Mouse (Mus musculus) stomach, embryonic 14.5 days (tissue): ENCODE results near the gene Atp6v1f. TPM values are rescaled to one million over a fixed set of nuclear protein-coding genes. Genes with fewer than 3 reads are reported as not detected.

Experiments used
- ATAC-seq: fragments of 200-750 bp; cut with Nextera tagmentation; 2 replicates; pipeline ENCODE4 v1.8.0; 2017; ENCODE audit warnings: low read depth, moderate TSS enrichment; ENCODE audit not compliant: insufficient number of reproducible peaks, insufficient read depth, low FRiP score
- H3K27ac ChIP-seq: fragments of 300-500 bp; sonication (generic); 2 replicates; pipeline ENCODE4 v1.5.1; 2014; ENCODE audit warnings: mild to moderate bottlenecking, low read length, moderate library complexity, mixed read lengths
- H3K27me3 ChIP-seq: fragments of 300-500 bp; sonication (generic); 2 replicates; pipeline ENCODE4 v1.6.1; 2014; ENCODE audit warnings: low read length, control low read depth, mixed read lengths; ENCODE audit not compliant: control insufficient read depth, insufficient read depth
- H3K36me3 ChIP-seq: fragments of 300-500 bp; sonication (generic); 2 replicates; pipeline ENCODE4 v1.6.1; 2014; ENCODE audit warnings: mild to moderate bottlenecking, control low read depth, low read length, moderate library complexity, mixed read lengths; ENCODE audit not compliant: control insufficient read depth, insufficient read depth
- H3K4me1 ChIP-seq: fragments of 300-500 bp; sonication (generic); 2 replicates; pipeline ENCODE4 v1.6.1; 2014; ENCODE audit warnings: low read length, control low read depth, mixed read lengths; ENCODE audit not compliant: control insufficient read depth, insufficient read depth
- H3K4me2 ChIP-seq: fragments of 300-500 bp; sonication (generic); replicated peaks from 2 replicates; pipeline ENCODE4 v1.6.1; 2014; ENCODE audit warnings: low read depth, low read length, control low read depth
- H3K4me3 ChIP-seq: fragments of 300-500 bp; sonication (generic); 2 replicates; pipeline ENCODE4 v1.5.1; 2014; ENCODE audit warnings: low read depth, low read length, control low read depth
- H3K9ac ChIP-seq: fragments of 300-500 bp; sonication (generic); replicated peaks from 2 replicates; pipeline ENCODE4 v1.6.1; 2014; ENCODE audit warnings: low read depth, mild to moderate bottlenecking, control low read depth, low read length, moderate library complexity, mixed read lengths
- H3K9me3 ChIP-seq: fragments of 300-500 bp; sonication (generic); 2 replicates; pipeline ENCODE4 v1.6.1; 2016; ENCODE audit warnings: low read depth, low read length, control low read depth; ENCODE audit not compliant: control insufficient read depth
- WGBS: fragments of 180-500 bp; shearing (Covaris S2); extraction: QIAGEN DNeasy Blood & Tissue Kit; methylation state at CpG from one replicate; pipeline ENCODE4 v1.1.7; 2014; 5-methylcytosine and 5-hydroxymethylcytosine counted together
- polyA plus RNA-seq: library from polyadenylated mRNA; unstranded; fragments of >200 nt; fragmentation: Nextera tagmentation; extraction: Ambion mirVana; gene quantifications from 2 replicates; pipeline ENCODE4 v1.2.1, GENCODE M21; 2014

The Atp6v1f gene
- polyA plus RNA-seq, 1 experiment from 2014 or later = 266 TPM

DNA sequence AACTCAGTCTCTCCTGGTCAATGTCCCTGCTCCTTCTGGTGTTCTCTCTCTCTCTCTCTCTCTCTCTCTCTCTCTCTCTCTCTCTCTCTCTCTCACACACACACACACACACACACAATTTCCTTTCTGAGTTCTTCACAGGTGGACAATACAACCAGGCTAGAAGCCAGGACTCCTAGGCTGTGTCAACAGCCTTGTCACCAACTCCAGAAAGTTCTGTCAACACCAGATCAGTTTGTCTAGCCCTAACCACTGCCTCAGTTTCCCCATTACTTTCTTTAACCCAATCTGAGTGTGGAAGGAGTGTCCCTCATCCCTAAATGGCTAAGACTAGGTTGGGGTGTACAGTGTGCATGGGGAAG lies 34.9 kb upstream of the Atp6v1f start:
- no peak overlapping the region; the same call in 1 of the 2 replicates for H3K9ac ChIP-seq

GRCm38 (mm10) chr6:29433038-29433803 lies 34.3 kb upstream of the Atp6v1f start, which contains the start of gene Flnc:
Gene Flnc (plus strand): TSS chr6:29433256.
- peak within 1 kb of the TSS; percentile 95 for H3K27ac ChIP-seq
- peak within 1 kb of the TSS; percentile 73 for H3K4me3 ChIP-seq
- WGBS = 1% methylated on average over 69 of the region's 77 CpGs
- peak within 1 kb of the TSS; percentile 71 for H3K9ac ChIP-seq
- H3K9me3 ChIP-seq = no peaks in the 10 kb centered on the region
- peak within 1 kb of the TSS; percentile 75 for H3K4me2 ChIP-seq
- H3K27me3 ChIP-seq = peaks cover 3% of the 10 kb centered on the region; the same call in 1 of the 2 replicates
- ATAC-seq = peak; percentile 40
- H3K4me1 ChIP-seq = peaks cover 18% of the 10 kb centered on the region; the same call in 1 of the 2 replicates
- no peaks in the 10 kb centered on the region for H3K36me3 ChIP-seq

More for the DNA sequence above, 34.9 kb upstream of the Atp6v1f start:
- Histone ChIP-seq H3K4me1 (peaks cover 18% of the 10 kb centered on the region; the same call in 1 of the 2 replicates), H3K36me3 (no peaks in the 10 kb centered on the region), H3K4me3 (peak overlapping the region; percentile 73), H3K27ac (no peak overlapping the region; the same call in 1 of the 2 replicates), H3K27me3 (peaks cover 3% of the 10 kb centered on the region; the same call in 1 of the 2 replicates), H3K4me2 (peak overlapping the region; percentile 75), H3K9me3 (no peaks in the 10 kb centered on the region)
- ATAC-seq = no peak

- peaks cover 7% of the 10 kb centered on the region; the same call in 1 of the 2 replicates for H3K36me3 ChIP-seq
- H3K4me1 ChIP-seq = peaks cover 18% of the 10 kb centered on the region; the same call in 1 of the 2 replicates
- ATAC-seq = no peak
- peaks cover 3% of the 10 kb centered on the region; the same call in 1 of the 2 replicates for H3K27me3 ChIP-seq
- peak overlapping the region; percentile 95 for H3K27ac ChIP-seq
- peak overlapping the region; percentile 75 for H3K4me2 ChIP-seq
- no peaks in the 10 kb centered on the region for H3K9me3 ChIP-seq
- 4% methylated on average over 27 of the region's 27 CpGs for WGBS
- H3K9ac ChIP-seq = peak overlapping the region; percentile 71
- peak overlapping the region; percentile 73 for H3K4me3 ChIP-seq
These were observed 33.4 kb upstream of the Atp6v1f start for GRCm38 (mm10) chr6:29433804-29434795.

DNA sequence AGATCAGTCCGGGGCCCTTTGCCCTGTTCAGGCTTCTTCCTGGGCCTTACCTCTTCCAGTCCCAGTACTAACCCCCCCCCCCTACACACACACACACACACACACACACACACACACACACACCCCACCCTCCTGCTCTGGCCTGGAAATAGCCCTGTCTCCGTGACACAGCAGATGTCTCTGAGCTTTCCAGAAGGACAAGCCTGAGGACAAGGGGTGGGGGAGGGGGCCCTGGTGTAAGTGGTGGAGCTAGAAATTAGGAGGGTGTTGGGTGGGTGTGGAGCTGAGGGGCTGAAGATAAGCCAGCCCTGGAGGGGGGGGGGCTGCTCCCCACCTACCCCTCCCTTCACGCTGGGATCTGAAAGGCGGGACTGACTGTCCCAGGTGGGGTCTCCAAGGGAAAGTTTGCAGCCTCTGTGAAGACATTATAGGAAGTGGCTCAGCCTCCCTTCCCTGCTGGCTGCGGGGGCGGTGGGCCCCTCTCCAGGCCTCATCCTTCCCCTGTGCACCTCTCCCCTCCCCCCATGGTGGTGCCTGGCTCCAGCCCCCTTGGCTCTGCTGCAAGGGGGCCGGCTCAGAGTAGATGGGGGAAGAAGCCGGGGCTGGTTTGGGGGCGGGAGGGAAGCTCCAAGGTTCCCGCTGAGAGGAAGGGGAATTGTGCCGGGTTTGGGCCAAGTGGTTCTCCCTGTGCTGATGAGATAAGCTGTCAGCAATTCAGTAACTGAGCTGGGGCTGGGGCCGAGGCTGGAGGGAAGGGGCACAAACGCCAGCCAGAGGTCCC lies 32.4 kb upstream of the Atp6v1f start:
- H3K9ac ChIP-seq = peak overlapping the region; percentile 40; the same call in 1 of the 2 replicates
- peak overlapping the region; percentile 75 for H3K4me2 ChIP-seq
- H3K4me3 ChIP-seq = peak overlapping the region; percentile 73
- H3K4me1 ChIP-seq = peaks cover 18% of the 10 kb centered on the region; the same call in 1 of the 2 replicates
- H3K27ac ChIP-seq = peak overlapping the region; percentile 95
- WGBS = 4% methylated on average over 13 of the region's 13 CpGs
- peak; percentile 73 for ATAC-seq
- H3K27me3 ChIP-seq = peaks cover 3% of the 10 kb centered on the region; the same call in 1 of the 2 replicates
- H3K9me3 ChIP-seq = no peaks in the 10 kb centered on the region
- H3K36me3 ChIP-seq = peaks cover 14% of the 10 kb centered on the region

DNA sequence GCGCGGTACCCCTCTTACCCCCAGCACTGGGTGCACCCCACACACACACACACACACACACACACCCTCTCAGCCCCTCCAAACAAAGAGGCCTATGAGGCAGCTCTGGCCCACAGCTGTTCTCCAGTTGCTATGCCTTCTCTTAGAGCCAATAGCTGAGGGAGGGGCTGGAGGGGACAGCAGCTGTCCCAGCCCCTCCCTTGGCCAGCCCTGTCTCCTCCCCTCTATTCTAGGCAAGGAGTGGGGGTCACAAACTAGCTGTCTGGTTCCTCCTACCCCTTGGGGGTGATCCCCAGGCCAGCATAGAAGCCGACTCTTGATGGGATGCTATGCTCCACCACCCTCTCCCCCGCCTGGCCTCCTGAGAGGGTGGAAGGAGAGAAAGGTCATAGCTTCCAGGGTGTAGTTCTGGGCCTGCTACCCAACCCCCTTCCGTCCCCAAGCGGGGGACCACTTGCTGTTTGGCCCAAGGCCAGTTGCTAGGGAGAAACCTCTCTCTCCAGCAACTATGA lies 31.5 kb upstream of the Atp6v1f start:
- peaks cover 3% of the 10 kb centered on the region; the same call in 1 of the 2 replicates for H3K27me3 ChIP-seq
- peaks cover 18% of the 10 kb centered on the region; the same call in 1 of the 2 replicates for H3K4me1 ChIP-seq
- H3K4me3 ChIP-seq = peak overlapping the region; percentile 73
- H3K9ac ChIP-seq = 0 out of 2 replicates have a peak overlapping the region, but pooled peaks have one; percentile 40
- H3K36me3 ChIP-seq = peaks cover 19% of the 10 kb centered on the region
- no peaks in the 10 kb centered on the region for H3K9me3 ChIP-seq
- ATAC-seq = peak; percentile 48; the same call in 1 of the 2 replicates
- peak overlapping the region; percentile 75 for H3K4me2 ChIP-seq
- WGBS = 10% methylated on average over 5 of the region's 6 CpGs
- peak overlapping the region; percentile 95 for H3K27ac ChIP-seq

DNA sequence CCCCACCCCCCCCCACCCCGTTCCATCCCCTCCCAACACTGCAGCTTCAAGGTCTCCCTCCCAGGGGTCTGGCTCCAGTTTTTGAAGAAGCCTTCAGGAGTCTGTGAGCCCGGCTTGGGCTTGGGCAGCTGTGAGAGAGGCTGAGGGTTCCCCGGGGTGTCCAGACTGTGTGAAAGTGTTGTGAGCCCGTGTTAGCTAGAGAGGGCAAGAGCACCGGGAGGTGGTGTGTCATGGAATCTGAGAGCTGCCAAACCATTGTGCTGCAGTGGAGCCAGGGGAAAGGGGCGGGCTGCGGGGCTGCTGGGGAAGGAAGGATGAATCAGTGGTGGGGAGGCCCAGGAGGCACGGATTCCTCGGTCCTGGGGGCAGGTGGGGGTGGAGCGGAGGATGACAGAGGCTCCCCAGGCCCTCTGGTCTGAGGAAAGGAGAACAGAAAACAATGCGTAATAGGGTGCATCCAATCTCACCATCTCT lies 31.0 kb upstream of the Atp6v1f start:
- H3K9ac ChIP-seq = no peak overlapping the region
- WGBS = 7% methylated on average over 11 of the region's 11 CpGs
- H3K4me1 ChIP-seq = peaks cover 18% of the 10 kb centered on the region; the same call in 1 of the 2 replicates

DNA sequence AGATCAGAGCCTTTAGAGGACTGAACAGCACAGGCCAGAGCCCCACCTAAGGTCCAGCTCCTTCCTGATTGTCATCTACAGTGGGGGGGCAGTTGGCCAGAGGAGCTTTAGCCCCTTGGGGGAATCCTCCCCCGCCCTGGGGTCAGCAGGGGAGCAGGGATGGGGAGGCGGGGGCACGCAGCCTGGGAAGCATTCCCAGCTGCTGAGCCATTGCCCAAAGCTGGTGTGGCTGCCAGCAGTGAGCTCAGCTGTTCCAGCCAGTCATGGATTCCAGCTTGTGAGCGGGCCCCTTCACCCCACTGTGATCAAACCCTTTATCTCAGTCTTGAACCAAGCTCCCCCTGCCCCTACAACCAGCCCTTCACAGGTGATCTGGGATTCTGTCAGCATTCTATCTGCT lies 28.3 kb upstream of the Atp6v1f start:
- Histone ChIP-seq H3K9ac (no peak overlapping the region), H3K4me1 (peaks cover 14% of the 10 kb centered on the region; the same call in 1 of the 2 replicates), H3K27me3 (peaks cover 3% of the 10 kb centered on the region; the same call in 1 of the 2 replicates), H3K4me3 (no peak overlapping the region), H3K36me3 (peaks cover 46% of the 10 kb centered on the region), H3K9me3 (no peaks in the 10 kb centered on the region), H3K4me2 (no peak overlapping the region), H3K27ac (no peak overlapping the region)
- ATAC-seq = no peak
- WGBS = 80% methylated on average over 4 of the region's 4 CpGs

More for the DNA sequence above, 31.0 kb upstream of the Atp6v1f start:
- peak overlapping the region; percentile 73 for H3K4me3 ChIP-seq
- peaks cover 22% of the 10 kb centered on the region for H3K36me3 ChIP-seq
- no peak for ATAC-seq
- H3K27ac ChIP-seq = peak overlapping the region; percentile 95
- H3K9me3 ChIP-seq = no peaks in the 10 kb centered on the region
- H3K27me3 ChIP-seq = peaks cover 3% of the 10 kb centered on the region; the same call in 1 of the 2 replicates
- H3K4me2 ChIP-seq = peak overlapping the region; percentile 75
